Mouse (Mus musculus) thymus, postnatal 25 days (tissue): ENCODE results near the gene Npr2.
"Not testable (repeated sequence)": the region's sequence is repeated elsewhere in the genome, so short reads cannot be mapped to it uniquely, and the experiment has no call there.

Experiments used
- DNase-seq: peaks from one replicate; pipeline ENCODE4 v3.0.0; 2022

Gene Npr2

DNA sequence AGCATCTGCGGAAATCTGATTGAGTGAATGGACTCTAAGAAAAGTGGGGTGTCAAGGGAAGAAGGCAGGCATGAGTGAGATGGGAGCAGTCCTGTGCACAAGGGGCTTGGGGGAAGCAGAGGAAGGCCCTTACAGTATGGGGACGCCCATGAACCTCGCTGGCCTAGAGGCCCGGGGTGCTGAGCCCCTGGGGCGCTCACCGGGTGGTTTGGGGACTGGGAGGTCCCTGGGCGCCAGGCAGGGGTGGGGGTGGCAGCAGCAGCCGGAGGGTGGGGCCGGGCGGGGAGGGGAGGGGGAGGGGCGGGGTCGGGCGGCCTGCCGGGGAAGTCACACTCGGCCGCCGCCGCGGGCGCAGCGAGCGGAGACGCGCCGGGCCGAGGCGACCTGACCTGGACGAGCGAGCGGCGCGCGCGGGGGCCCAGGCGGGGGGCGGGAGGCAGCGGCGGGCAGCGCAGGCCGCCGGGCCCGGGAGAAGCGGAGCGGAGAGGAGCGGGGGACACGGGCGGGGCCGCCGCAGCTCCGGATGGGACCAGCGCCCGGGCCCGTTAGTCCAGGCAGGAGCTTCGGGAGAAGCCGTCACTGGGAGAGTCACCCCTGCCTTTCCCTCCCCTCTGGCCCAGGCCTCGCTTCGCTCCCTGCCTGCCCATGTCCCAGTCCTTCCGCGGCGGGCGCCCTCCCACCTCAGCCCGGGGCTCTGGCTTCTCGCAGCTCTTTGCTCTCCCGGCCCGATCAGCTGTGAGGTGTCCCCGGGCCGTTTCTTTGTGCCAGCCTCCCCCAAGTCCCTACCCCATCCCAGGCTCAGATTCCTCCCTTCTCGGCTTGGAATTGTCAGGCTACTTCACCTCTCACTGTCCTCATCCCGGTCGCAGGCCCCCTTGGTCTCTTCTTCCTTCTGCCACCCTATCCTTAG, at the start of gene Npr2:
TSS of gene Npr2 (plus strand) at position 890 of the 910 bp plus-strand sequence.
- DNase-seq = peak; percentile 10

DNA sequence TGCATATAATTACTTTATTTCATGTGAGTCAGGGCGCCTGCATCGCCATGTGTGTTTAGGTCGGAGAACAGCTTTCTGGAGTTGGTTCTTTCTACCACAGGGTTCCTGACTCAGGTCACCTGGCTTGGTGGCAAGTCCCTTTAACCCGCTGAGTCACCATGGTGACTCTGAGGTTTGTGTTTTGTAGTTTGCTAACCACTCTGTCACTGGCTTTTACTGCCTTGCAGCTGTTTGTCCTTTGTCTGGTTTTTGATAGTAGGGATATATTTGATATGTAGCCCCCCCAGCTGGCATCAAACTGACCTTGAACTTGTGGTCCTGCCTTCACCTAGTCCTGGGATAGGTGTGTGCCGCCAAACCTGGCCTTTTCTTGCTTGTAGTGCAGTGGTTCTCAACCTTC, 49.5 kb upstream of the Npr2 start:
- DNase-seq = no peak

DNA sequence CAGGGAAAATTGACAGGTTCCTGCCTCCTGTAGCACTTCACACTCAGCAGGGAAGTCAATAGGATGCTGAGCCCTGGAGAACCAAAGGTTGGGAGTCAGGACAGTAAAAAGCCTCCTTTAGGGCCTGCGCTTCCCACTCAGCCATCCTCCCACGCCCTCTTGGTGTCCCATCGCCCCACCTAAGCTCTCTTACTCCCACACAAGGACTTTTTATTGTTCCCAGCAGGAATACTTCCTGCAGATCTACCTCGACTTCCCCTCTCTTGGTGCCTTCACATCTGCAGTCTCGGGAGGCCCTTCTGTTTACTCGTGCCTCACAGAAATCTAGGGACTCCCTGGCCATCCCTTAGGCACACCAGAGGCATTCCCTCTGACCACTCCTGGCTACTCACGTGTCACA, 48.3 kb upstream of the Npr2 start:
- DNase-seq = no peak

DNA sequence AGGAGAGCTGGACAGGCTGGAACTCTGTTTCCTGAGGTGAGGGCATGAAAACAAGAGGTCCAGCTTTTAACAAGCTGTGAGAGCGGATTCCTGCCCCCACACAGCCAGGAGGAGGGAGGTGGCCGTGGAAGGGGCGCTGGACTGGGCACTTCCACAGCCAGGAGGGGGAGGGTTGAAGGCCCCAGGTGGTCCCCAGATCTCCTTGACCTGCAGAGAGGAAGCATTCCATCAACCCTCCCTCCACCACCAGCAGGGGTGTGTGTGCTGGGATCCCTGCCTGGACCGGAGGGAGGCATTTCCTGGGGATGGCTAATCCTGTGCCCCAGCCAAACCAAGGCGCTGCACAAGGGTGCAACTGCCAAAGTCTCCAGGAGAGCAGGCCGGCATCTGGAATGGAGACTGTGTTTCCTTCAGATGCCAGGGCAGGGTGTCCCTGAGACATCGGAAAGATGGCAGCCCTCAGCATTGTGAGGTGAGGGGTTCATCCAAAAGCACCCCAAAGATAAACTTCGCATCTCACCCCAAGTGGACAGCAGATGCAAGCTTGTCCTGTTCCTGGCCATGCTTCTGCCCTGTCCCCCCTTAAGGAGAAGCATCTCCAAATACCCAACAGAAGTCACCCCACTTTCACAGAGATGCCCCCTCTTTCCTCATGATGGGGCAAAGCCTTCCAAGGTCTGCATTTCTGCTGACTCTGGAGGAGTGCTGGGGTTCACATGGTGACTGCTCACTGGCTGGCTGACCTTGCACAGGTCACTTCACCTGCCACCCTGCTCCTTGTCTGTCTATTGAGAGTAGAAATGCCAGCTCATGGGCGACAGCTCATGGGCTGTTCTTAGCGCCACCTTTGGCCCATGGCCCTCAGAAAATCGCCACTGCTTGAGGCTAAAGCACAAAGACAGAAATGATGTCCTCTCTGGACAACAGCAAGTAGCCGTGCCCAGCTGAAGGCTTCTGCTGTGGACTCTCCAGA, 47.0 kb upstream of the Npr2 start, which contains the start of gene Msmp:
TSS of gene Msmp (minus strand) at position 51 of the 973 bp plus-strand sequence.
- no peak for DNase-seq

DNA sequence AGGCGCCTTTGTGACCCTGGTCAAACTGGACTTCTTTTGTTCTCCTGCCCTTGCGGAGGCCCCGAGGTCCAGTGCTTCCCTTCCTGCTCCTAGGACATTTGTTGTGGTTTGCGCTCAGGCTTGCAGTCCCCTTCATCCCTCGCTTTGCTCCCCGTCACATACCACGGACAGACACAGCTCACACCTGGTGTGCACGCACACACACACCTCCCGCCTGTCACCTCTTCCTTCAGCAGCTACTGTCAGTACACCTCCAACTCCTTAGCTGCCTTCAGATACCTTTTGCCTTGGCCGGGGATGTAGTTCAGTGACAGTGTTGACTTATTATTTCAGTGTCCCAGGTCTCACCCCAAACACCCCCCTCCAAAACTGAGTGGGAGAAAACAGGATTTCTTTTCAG, 46.1 kb upstream of the Npr2 start:
- DNase-seq = no peak

DNA sequence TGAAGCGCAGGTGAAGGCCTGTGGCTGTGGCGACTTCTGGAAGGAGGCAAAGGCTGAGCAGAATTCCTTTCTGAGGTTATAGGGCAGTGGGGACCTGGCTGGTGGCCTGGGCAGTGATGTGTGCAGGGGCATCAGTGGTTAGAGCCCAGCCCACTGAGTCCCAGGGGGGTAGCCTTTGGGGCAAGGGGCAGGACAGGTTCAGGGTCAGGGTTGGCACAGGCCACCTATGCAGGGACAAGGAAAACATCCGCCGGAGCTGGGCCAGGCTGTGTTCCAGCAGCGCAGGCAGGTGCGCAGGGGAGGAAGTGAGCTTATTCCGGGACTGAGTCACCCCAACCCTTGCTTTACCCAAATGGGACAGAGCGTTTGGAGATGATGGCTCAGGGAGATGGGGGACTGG, 45.3 kb upstream of the Npr2 start:
- no peak for DNase-seq

DNA sequence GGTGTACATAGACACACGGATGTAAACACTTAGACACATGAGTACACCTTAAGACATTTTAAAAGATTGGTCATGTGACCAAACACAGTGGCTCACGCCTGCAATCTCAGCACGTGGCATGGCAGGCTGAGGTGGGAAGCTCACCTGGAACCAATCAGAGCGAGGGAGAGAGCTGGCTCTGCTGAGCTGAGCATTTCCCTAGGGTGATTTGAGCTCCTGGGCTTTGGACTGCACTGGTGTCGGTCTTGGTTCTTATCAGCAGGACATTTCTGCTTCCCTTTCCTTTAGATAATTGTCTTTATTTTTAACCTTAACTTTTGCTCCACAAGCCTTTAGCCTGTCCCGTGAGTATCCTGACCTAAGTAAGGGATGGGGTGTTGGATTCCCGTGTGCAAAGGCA, 44.1 kb upstream of the Npr2 start:
- no peak for DNase-seq

DNA sequence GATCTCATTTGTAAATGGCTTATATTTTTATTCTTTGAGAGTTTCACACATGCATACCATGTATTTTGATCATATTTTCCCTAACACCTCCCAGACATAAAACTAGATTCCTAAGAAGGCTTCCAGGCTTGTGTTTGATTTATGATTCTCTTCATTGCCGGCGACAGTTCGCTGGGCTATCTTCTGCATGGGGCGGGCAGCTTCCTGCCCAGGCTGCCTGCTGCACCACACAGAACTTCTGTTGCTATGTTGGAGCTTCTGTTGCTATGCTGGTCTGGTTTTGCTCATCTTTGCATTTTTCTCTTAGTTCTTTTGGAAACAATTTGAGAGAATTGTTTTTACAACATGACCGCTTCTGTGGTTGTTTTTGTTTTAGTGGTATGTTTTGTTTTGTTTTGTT, 40.2 kb upstream of the Npr2 start:
- no peak for DNase-seq

DNA sequence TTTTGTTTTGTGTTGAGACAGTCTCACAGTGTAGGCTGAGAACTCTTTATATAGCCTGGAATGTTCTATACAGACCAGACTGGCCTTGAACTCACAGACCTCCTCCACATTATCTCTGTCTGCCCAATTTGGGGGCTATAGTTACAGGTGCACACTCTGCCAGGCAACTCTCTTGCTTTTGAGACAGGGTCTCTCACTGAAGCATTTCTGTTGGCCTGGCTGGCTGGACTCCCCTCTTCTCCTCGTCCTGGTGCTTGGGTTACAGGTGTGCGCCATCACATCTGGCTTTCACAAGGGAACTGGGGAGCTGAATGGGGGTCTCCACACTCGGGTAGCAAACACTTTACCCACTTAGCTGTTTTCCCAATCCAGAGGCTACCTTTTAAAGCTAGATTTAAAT, 39.8 kb upstream of the Npr2 start:
- DNase-seq = no peak

DNA sequence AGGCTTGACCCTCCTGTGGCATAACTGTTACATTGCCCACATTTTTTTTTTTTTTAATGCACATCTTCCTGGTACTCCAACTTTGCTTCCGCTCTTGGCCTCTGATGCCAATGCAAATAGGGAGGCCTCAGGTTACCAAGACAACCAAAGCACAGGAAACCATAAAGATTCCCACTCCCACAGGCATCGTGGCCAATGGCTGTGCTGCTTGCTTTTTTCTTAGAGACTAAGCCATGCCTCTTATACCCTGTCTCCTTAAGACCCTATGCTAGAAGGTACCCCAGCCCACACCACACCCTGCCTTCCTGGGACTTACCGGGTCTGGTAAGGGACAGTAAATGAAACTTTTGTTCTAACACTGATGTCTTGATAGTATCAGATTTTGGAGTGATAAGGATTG, 38.3 kb upstream of the Npr2 start:
- DNase-seq = no peak

DNA sequence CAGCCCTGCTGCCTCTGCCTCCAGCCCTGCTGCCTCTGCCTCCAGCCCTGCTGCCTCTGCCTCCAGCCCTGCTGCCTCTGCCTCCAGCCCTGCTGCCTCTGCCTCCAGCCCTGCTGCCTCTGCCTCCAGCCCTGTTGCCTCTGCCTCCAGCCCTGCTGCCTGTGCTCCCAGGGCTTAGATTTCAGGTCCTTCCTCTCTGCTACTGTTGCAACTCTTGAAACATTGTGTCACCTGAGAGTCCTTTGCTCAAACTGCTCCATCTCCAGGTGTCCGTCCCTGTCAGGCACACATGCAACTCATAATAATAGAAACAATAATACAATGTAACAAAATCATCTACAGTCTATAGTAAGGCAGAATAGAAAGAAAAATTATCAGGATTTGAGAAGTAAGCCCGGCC, 35.1 kb upstream of the Npr2 start:
- DNase-seq = not testable (repeated sequence)

DNA sequence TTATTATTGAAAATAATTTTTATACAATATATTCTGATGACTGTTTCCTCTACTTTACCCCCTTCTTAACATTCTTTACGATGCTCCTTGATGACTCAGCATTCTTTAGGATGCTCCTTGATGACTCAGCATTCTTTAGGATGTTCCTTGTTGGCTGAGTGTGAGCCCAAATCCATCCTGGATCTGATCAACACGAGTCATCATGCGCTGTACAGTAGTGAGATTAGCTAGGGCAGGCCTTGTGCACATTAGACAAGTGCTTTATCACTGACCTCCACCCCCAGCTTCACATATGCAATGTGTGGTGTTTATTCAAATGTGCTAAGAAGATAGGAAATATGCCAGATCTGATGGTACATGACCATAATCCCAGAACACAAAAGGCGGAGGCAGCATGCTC, 33.5 kb upstream of the Npr2 start:
- no peak for DNase-seq

DNA sequence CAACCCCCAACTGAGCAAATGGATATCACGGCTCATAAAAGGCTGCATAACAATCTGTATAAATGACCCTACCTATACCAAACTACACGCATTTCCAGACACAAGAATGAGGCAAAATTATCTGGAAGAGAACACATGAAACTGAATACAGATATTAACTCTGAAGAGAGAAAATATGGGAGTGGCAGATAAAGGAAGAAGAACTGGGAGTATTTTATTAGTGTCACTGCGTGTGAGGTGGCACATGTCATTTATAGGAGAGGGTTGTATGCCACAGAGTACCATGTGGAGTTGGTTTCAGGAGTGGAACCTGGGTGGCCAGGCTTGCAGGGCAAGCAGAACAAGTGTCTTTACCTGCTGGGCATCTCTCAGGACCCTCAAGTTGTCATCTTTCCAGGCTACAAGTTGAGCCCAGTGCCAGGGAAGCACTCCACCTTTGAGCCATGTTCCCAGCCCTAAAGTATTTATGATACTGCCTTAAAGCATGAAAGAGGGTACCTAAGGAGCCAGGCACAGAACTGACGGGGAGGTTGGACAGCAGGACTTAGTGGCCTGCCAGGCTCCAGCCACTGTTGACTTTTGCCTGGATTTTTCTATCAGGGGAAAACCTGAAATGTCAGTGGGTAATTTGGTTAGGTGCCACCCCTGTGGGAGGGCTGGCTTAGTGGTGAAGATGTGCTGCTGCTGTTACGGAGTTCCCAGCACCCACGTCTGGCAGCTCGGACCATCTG, 32.9 kb upstream of the Npr2 start:
- DNase-seq = no peak

DNA sequence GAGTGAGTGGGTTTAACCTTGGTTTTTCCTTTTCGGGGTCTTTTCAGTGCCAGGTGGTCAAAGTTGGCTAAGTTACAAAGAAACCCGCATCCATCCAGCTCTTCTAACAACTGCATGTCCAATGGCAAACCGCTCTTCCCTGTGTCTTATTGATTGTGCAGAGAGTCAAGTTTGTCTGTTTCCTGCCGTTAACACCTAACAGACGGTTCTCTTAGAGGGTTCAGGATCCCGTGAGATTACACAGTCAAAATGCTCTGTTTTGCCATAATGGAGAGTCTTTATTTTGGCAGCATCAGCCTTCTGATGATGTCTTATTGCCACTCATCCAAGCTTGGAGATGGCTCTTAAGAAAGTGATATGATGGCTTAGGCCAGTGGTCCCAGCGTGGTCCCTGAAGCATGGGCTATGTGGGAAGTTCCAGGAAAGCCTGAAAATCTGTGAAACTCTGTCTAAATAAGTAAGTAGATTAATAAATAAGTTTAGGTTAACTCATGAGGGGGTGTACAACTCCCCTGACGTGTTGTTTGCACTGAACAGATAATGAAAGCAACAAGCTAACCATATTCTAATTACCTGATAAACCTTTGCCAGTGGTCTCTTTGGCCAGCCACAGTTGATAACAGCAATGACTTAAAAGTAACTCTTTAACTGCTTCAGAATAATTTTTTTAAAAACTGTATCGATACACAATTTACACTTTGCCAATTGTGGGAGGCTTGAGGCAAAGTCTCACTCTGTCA, 31.4 kb upstream of the Npr2 start:
- no peak for DNase-seq

DNA sequence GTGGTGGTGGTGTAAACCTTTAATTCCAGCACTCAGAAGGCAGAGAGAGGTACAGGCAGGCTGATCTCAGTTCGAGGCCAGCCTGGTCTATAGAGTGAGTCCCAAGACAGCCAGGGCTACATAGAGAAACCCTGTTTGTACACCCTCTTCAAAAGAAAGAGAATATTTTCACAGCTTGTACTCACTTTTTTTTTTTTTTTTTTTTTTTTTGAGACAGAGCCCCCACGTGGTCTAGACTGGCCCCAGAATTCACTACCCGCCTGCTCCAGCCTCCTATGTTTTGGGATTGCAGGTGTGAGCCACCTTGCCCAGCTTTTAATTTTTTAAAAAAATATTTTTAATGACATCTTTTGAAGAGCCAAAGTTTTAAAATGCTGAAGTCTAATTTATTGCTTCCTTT, 27.6 kb upstream of the Npr2 start:
- DNase-seq = no peak

DNA sequence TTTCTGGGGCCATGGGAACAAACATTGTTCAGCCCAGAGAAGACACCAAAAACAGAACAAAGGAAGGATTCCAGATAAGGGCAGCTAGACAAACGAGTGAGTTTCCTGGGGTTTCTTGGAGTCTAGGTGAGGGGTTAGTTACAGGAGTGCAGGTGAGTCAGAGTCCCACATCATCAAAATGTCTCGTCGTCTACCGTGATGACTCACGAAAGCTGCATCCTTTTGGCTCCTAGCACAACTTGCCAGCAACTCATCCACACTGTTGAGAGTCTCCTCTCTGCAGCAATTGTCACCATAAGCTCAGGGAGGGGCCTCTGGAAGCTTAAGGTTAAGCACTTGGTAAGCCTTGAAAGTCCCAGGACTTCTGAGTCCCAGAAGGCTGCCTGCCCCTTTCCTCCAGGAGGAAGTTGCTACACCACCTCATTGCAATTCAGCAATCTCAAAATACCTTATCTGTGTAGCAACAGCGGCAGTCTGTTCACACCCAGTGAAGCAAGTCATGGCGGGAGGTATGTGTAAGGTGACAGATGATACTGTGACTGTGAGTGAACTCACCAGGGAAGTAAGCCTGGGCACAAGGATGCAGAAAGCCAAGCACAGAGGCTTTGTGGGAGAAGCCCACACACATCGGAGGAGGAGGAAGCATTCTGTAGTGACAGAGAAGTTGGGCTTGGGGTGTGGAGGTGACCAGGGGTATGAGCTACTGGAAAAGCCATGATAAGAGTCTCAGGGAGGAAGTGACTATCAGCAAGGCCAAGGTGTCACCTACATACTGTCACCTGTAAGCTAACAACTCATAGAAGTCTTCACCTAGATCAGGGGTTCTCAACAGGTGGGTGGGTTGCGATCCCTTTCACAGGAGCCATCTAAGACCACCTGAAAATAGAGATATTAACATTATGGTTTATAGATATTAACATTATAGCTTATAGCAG, 26.7 kb upstream of the Npr2 start:
- DNase-seq = no peak

DNA sequence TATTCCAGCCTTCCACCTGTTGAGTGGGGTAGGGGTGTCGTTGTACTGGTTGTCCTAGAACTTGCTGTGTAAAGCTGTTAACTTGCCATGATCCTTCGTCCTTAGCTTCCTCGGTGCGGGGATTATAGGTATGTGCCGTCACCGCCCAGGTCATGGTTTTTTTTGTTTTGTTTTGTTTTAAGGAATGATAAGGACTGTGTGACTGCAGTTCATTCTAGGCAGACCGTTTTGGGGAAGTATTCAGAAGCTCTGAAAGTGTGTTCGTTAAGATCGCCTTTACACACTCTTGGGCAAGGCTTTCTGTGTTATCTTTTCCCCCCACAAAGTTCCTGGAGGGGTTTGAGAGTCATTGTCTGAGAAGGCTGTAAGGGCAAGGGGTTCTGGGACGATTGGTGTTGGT, 19.2 kb upstream of the Npr2 start:
- DNase-seq = no peak

DNA sequence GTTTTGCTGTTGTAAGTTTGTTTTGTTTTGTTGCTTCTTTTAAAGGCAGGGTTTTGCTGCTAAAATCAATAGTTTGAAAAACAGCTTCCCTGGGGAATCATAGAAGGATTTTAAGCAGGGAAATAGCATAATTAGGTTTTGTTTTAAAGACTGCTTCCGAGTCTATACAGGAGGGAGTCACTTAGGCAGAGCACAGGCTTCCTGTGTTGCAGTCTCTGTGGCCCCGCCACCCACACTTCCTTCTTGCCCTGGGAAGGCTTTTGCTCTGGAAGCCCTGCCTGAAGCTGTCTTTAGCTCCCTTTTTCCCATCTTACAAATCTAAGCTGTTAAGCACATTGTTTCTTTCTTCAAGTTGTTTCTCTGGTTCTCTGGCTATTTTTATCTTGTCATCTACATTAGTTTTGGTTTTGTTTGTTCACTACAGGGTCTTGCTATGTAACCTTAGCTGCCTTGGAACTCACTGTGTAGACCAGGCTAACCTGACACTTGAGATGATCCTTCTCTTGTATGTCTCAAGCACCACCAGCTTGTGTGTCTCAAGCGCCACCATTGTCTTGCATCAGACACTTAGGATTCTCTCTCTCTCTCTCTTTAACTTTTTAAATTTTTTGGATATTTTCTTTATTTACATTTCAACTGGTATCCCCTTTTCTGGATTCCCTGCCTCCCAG, 18.5 kb upstream of the Npr2 start:
- peak; percentile 12 for DNase-seq

DNA sequence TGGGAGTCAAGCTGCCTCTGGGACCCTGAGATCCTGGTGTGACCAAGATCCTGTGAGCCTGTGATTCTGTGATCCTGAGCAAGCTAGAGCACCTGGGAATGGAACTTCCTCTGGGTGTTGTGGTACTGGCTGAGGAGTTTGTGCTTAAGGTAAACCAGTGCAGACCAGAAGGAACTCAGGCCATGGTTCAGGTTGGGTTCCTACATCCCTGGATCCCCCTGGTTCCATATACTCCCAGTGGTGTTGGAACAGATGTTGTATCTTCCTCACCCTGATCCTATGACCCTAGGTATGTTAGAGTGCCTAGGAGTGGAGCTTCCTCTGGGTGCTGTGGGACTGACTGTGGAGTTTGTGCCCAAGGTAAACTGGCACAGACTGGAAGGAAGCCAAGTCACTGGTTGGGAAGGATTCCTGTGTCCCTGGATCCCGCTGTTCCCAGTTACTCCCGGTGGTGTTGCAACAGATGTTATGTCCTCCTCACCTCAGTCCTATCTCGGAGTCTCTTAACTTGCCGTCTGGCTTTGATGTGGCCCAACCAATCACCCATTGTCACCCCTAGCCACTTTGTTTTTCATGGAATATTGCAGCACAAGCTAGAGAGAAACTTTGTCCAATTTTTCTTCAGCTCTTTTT, 11.5 kb upstream of the Npr2 start:
- DNase-seq = no peak
